Mouse (Mus musculus): ENCODE results near the gene Engase. TPM values are rescaled to one million over a fixed set of nuclear protein-coding genes. Genes with fewer than 3 reads are reported as not detected.

The Engase gene
- polyA plus RNA-seq (2012; rRNA removed; ENCODE audit: low replicate concordance): 30.6 and 33.4 TPM in 2 replicates

DNA sequence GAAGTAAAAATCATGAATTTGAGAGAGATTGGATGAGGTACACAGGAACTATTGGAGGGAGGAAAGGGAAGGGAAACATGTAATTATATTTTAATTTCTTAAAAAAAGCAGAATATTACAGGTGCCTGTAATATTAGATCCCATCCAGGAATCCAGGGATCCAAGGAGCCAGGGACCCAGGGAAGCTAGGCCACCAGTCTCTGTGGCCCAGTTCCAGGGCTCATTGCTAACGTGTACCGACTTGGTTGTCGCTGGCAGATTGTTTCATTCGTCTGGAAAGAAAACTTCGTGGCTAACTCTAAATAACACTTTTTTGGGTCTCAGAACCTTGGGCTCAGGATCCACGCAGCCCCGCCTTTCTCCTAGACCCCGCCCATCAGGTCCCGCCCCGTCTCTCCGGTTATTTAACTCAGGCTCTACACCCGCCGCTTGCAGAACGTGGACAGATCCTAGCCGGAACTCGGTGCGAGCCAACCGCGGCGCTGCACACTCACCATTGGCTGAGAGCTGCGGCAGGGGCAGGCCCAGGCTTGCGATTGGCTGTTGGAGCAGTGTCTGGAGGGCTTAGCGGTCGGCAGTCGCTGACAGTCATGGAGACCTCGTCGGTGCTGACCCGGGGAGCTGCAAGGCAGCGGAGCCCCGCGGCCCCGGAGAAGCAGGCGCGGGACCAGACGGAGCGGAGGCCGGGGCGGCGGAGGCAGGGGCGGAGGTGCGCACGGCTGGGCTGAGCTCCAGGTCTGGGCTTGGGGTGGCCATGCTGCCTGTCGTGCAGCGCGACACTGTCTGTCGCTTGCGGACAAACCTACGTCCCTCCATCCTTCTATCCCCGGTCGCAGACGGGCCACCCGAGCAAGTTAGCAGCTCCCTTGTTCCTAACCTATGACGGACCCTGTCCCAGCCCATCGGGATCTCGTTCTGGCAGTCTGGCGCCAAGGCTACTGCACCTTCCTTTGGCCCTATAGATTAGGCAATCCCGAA is at the start of gene Engase:
Gene Engase (plus strand): TSS at position 434 of the 978 bp plus-strand sequence.

DNA sequence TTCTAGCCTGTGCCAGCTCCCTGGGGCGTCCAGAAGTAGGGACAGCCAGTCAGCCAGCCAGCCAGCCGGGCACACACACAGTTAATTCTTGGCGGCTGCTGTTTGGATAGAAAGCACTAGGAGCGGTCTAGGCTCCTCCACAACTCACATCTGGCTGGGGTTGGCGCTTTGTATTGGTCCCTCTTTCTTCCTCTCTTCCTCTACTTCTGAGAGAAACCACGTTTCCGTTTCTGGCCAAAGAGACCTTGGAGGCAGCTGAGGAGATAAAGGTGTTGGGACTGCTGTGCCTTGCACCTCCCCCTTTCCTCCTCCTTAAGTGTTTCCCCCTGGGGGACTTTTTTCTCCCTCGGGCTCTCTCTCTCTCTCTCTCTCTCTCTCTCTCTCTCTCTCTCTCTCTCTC is 48.6 kb upstream of the Engase start, which contains the start of gene C1qtnf1:
Gene C1qtnf1 (plus strand): TSS at position 218 of the 400 bp plus-strand sequence.

Other genes starting within 250 kb of the Engase start
- gene Cyth1, start 228.2 kb upstream of the Engase start, polyA plus RNA-seq (2012; rRNA removed; ENCODE audit: low replicate concordance): 8.5 and 16.5 TPM in 2 replicates
- 10.0 and 16.6 TPM in 2 replicates for gene Usp36, start 186.6 kb upstream of the Engase start, polyA plus RNA-seq (2012; rRNA removed; ENCODE audit: low replicate concordance)
- 0.08 and 0.14 TPM in 2 replicates for gene Cep295nl, start 134.3 kb upstream of the Engase start, polyA plus RNA-seq (2012; rRNA removed; ENCODE audit: low replicate concordance)
- gene Timp2, start 121.1 kb upstream of the Engase start, polyA plus RNA-seq (2012; rRNA removed; ENCODE audit: low replicate concordance): 31.0 and 32.9 TPM in 2 replicates
- 449 and 760 TPM in 2 replicates for gene Lgals3bp, start 74.7 kb upstream of the Engase start, polyA plus RNA-seq (2012; rRNA removed; ENCODE audit: low replicate concordance)
- gene Cant1, start 57.7 kb upstream of the Engase start, polyA plus RNA-seq (2012; rRNA removed; ENCODE audit: low replicate concordance): 122 and 162 TPM in 2 replicates
- gene C1qtnf1, start 48.6 kb upstream of the Engase start, polyA plus RNA-seq (2012; rRNA removed; ENCODE audit: low replicate concordance): 4.5 TPM in 2 replicates